Mouse (Mus musculus) megakaryocyte, embryonic 14.5 days (primary cell): Measurements from ENCODE around the gene Zfp638.

Experiments
- FLI1 ChIP-seq: IDR thresholded peaks from 2 replicates; pipeline ENCODE4 v1.6.1; 2012; ENCODE audit warnings: low read length, inconsistent platforms, mixed read lengths
- GATA1 ChIP-seq: IDR thresholded peaks from 3 replicates; pipeline ENCODE4 v1.6.1; 2012; ENCODE audit warnings: mixed read lengths, low read length, inconsistent platforms, borderline replicate concordance

- TF ChIP-seq GATA1 = no peak
- TF ChIP-seq FLI1 = no peak
These were observed 47.9 kb downstream of the Zfp638 start for GRCm38 (mm10) chr6:83914720-83915271.
